Mouse (Mus musculus) liver, embryonic 15.5 days (tissue): ENCODE data around the gene Ankrd6. TPM values are rescaled to one million over a fixed set of nuclear protein-coding genes. Genes with fewer than 3 reads are reported as not detected.
A peak's percentile ranks its signal among the peaks of the same experiment; 100 is the strongest.

Source experiments
- ATAC-seq: fragments of 200-750 bp; cut with Nextera tagmentation; 2 replicates; pipeline ENCODE4 v1.8.0; 2017; ENCODE audit warnings: moderate number of reproducible peaks, mild to moderate bottlenecking, moderate library complexity; ENCODE audit not compliant: insufficient read depth
- H3K27ac ChIP-seq: fragments of 300-500 bp; sonication (generic); replicated peaks from 2 replicates; pipeline ENCODE4 v1.5.1; 2015; ENCODE audit warnings: mild to moderate bottlenecking, inconsistent platforms
- H3K27me3 ChIP-seq: fragments of 300-500 bp; sonication (generic); 2 replicates; pipeline ENCODE4 v1.6.1; 2015; ENCODE audit warnings: mild to moderate bottlenecking, inconsistent platforms
- H3K36me3 ChIP-seq: fragments of 300-500 bp; sonication (generic); replicated peaks from 2 replicates; pipeline ENCODE4 v1.6.1; 2015; ENCODE audit warnings: moderate library complexity, mild to moderate bottlenecking, inconsistent platforms
- H3K4me1 ChIP-seq: fragments of 300-500 bp; sonication (generic); replicated peaks from 2 replicates; pipeline ENCODE4 v1.6.1; 2015; ENCODE audit warnings: inconsistent platforms
- H3K4me2 ChIP-seq: fragments of 300-500 bp; sonication (generic); 2 replicates; pipeline ENCODE4 v1.6.1; 2015; ENCODE audit warnings: moderate library complexity, mild to moderate bottlenecking, inconsistent platforms
- H3K4me3 ChIP-seq: fragments of 300-500 bp; sonication (generic); replicated peaks from 2 replicates; pipeline ENCODE4 v1.5.1; 2015; ENCODE audit warnings: mild to moderate bottlenecking, inconsistent platforms
- H3K9ac ChIP-seq: fragments of 300-500 bp; sonication (generic); 2 replicates; pipeline ENCODE4 v1.6.1; 2015; ENCODE audit warnings: moderate library complexity, mild to moderate bottlenecking, inconsistent platforms
- H3K9me3 ChIP-seq: fragments of 300-500 bp; sonication (generic); replicated peaks from 2 replicates; pipeline ENCODE4 v1.6.1; 2016; ENCODE audit warnings: inconsistent platforms
- WGBS: fragments of 180-500 bp; shearing (Covaris S2); methylation state at CpG from one replicate; pipeline ENCODE4 v1.1.7; 2015; ENCODE audit warnings: mixed read lengths; ENCODE audit not compliant: insufficient replicate concordance; 5-methylcytosine and 5-hydroxymethylcytosine counted together
- polyA plus RNA-seq: library from polyadenylated mRNA; unstranded; fragments of >200 nt; fragmentation: Nextera tagmentation; extraction: Ambion mirVana; gene quantifications from 2 replicates; pipeline ENCODE4 v1.2.1, GENCODE M21; 2015

Gene Ankrd6
- polyA plus RNA-seq, 1 experiment from 2014 or later: 0.60 TPM

DNA sequence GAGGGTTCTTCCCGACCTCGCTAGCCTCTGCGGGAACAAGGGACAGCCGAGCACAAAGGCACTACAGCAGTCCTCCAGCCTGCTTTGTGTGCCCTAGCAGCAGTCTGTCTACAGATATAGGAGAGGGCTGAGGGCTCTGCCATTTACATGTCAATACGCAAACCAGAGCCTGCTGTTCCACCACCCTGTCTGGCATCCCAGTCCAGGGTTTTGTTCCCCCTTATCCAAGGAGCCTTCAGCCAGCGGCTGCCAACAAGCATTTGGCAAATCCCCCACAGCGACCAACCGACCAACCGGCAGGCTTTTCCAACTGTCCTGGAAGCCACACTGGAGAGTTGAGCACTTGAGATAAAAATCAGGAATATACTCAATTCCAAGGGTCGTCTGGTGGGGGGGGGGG is 27.2 kb downstream of the Ankrd6 start:
- no peak for ATAC-seq
- Histone ChIP-seq H3K27me3 (peaks cover 32% of the 10 kb centered on the region), H3K36me3 (no peaks in the 10 kb centered on the region), H3K9me3 (no peaks in the 10 kb centered on the region), H3K4me2 (no peak overlapping the region), H3K4me1 (no peaks in the 10 kb centered on the region), H3K9ac (no peak overlapping the region), H3K27ac (no peak overlapping the region), H3K4me3 (no peak overlapping the region)
- WGBS: 24% methylated on average over 10 of the region's 10 CpGs

DNA sequence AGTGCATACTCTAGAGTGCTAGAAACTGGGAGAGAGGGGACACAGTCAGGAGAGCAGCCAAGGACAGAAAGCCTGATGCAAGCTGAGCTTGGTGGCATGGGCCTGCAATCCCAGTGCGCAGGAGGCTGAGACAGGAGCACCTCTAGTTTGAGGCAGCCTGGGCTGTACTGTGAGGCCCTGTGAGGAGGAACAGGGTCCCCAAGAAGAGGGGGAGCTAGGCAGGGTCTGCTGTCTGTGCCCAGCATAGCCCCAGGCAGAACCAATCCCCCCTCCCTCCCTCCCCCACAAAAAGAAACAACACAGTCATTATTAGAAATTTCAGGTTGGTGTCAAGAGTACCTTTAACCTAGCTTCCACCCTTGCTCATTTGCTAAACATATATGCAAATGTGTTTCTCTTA is 27.8 kb downstream of the Ankrd6 start:
- H3K4me2 ChIP-seq: no peak overlapping the region
- H3K9me3 ChIP-seq: no peaks in the 10 kb centered on the region
- H3K36me3 ChIP-seq: no peaks in the 10 kb centered on the region
- ATAC-seq: no peak
- H3K27me3 ChIP-seq: peaks cover 32% of the 10 kb centered on the region
- H3K27ac ChIP-seq: no peak overlapping the region
- no peak overlapping the region for H3K4me3 ChIP-seq
- WGBS: 74% methylated on average over 1 of the region's 1 CpGs
- H3K4me1 ChIP-seq: no peaks in the 10 kb centered on the region
- no peak overlapping the region for H3K9ac ChIP-seq

GRCm38 (mm10) chr4:32920863-32921262 is 29.8 kb downstream of the Ankrd6 start:
- Histone ChIP-seq H3K4me1 (peaks cover 18% of the 10 kb centered on the region), H3K36me3 (no peaks in the 10 kb centered on the region), H3K4me3 (no peak overlapping the region), H3K9ac (no peak overlapping the region), H3K9me3 (no peaks in the 10 kb centered on the region), H3K27me3 (peaks cover 32% of the 10 kb centered on the region), H3K27ac (no peak overlapping the region), H3K4me2 (no peak overlapping the region)
- WGBS: 42% methylated on average over 7 of the region's 7 CpGs
- ATAC-seq: no peak

DNA sequence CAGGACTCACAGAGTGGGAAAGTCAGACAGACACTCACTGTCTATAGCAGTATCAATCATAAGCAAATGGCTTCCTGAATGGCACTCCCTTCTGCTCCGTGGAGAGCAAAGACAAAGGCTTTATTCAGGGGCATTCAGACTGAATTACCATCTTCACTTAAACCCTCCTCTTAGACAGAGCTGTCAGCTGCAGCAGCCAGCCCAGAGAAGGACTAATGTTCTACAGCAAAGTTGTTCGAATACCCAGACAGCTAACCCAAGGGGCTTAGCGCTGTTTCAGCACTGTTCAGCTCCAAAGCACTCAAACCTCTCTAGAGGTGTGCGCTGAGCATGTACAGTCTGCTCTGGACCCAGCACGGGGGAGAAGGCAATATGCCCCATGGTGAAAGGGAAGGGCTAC is 32.1 kb downstream of the Ankrd6 start:
- H3K4me2 ChIP-seq: no peak overlapping the region
- H3K9me3 ChIP-seq: no peaks in the 10 kb centered on the region
- peaks cover 23% of the 10 kb centered on the region for H3K27me3 ChIP-seq
- no peaks in the 10 kb centered on the region for H3K36me3 ChIP-seq
- ATAC-seq: no peak
- H3K4me3 ChIP-seq: no peak overlapping the region
- H3K4me1 ChIP-seq: peaks cover 19% of the 10 kb centered on the region
- H3K9ac ChIP-seq: no peak overlapping the region
- no peak overlapping the region for H3K27ac ChIP-seq
- WGBS: 72% methylated on average over 5 of the region's 5 CpGs

DNA sequence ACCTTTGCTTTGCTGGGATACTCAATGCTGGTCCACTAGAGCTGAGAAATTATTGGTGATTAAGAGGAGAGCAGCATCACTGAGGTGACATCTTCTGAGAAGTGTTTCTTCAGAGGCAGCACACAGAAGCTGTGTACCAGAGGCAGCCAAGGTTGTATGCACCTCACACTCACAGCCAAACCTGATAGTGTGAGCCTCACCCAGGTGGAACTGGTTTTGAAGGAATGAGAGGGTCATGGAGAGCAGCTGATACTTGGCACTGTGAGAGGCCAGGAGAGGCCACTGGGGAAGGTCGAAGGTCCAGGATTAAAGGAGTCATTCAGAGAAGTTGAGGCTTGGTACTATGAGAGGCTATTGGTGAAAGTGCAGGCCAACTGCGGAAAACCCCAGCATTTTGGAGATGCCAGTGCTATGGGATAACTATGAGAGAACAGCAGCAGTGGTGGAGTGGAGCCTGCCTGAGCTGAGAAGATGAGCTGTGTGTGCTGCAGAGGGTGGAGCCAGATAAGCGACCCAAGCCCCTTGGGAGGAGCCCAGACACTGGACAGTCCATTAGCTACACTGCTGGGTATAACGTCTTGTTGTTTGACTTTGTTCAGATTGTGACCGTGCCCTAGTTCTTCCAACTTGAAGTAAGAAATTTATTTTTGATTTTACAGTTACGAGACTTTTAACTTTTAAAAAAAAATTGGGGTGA is 33.8 kb downstream of the Ankrd6 start:
- H3K9ac ChIP-seq: no peak overlapping the region
- H3K36me3 ChIP-seq: no peaks in the 10 kb centered on the region
- peak; percentile 83 for ATAC-seq
- H3K27me3 ChIP-seq: peaks cover 8% of the 10 kb centered on the region; the same call in 1 of the 2 replicates
- H3K4me3 ChIP-seq: no peak overlapping the region
- peak overlapping the region; percentile 53; the same call in 1 of the 2 replicates for H3K27ac ChIP-seq
- peak overlapping the region; percentile 32 for H3K4me2 ChIP-seq
- no peaks in the 10 kb centered on the region for H3K9me3 ChIP-seq
- H3K4me1 ChIP-seq: peaks cover 19% of the 10 kb centered on the region
- WGBS: 51% methylated on average over 6 of the region's 6 CpGs

- Histone ChIP-seq H3K9me3 (no peaks in the 10 kb centered on the region), H3K36me3 (no peaks in the 10 kb centered on the region), H3K4me2 (no peak overlapping the region), H3K27ac (no peak overlapping the region), H3K4me3 (no peak overlapping the region), H3K9ac (no peak overlapping the region), H3K4me1 (peaks cover 19% of the 10 kb centered on the region), H3K27me3 (peaks cover 6% of the 10 kb centered on the region; the same call in 1 of the 2 replicates)
- no peak for ATAC-seq
- WGBS: 48% methylated on average over 8 of the region's 8 CpGs
Measured at GRCm38 (mm10) chr4:32915928-32916327, 34.7 kb downstream of the Ankrd6 start.

DNA sequence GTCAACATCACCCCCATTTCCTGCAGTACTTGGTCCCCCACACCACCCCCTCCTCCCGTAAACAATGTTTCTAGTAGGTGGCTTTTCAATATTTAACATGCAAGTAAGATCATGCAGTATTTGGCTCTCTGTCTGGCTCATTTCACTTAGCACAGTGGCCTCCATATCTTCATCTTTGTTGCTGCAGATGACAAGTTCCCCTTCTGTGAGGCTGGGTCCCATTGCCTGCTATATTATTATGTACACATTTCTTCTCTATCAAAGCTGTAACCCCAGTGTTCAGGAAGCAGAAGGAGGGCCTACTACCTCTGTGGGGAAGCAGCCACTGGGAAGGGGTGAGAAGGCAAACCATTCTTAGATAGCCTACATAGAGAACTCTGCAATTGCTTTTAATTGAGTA is 40.6 kb downstream of the Ankrd6 start:
- no peak for ATAC-seq
- 73% methylated on average over 1 of the region's 1 CpGs for WGBS
- Histone ChIP-seq H3K36me3 (no peaks in the 10 kb centered on the region), H3K4me2 (peak overlapping the region; percentile 43; the same call in 1 of the 2 replicates), H3K9ac (no peak overlapping the region), H3K4me1 (peaks cover 29% of the 10 kb centered on the region), H3K9me3 (no peaks in the 10 kb centered on the region), H3K27ac (peak overlapping the region; percentile 60; the same call in 1 of the 2 replicates), H3K4me3 (no peak overlapping the region), H3K27me3 (no peaks in the 10 kb centered on the region)

DNA sequence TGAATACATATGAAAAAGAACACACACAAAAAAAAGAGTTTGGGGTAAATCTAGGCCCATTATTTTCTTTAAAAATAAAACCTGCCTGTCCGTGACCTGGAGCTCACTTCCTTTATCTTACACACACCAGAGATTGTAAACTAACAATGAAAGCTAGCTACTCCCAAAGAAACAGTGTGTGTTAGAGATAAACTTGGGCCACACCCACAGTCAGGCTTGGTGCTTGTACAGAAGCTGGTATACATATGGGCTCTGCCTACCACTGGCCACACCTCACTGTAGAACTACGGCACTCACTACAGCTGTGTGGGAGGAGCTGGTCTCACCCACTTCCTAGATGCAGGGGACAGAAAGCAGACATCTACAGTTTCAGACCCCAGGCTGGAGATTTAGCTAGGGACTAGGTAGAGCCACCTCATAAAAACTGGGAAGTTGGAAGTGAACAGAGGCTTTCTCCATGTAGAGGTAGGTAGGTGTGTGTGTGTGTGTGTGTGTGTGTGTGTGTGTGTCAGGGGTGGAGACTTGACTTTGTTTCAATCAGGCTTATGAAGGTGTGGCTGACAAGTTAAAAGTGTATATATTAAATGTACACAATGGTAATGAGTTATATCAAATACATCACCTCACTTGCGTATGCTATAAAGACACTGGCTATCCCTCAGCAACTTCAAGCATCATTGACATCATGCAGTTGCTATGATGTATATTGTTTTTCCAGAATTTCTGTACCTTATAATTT is 41.2 kb downstream of the Ankrd6 start:
- H3K9ac ChIP-seq: no peak overlapping the region
- H3K9me3 ChIP-seq: no peaks in the 10 kb centered on the region
- no peaks in the 10 kb centered on the region for H3K27me3 ChIP-seq
- H3K27ac ChIP-seq: peak overlapping the region; percentile 60
- peak; percentile 100 for ATAC-seq
- peaks cover 29% of the 10 kb centered on the region for H3K4me1 ChIP-seq
- H3K4me2 ChIP-seq: peak overlapping the region; percentile 43
- no peaks in the 10 kb centered on the region for H3K36me3 ChIP-seq
- 35% methylated on average over 3 of the region's 3 CpGs for WGBS
- H3K4me3 ChIP-seq: no peak overlapping the region

GRCm38 (mm10) chr4:32907631-32908030 is 43.0 kb downstream of the Ankrd6 start:
- no peak for ATAC-seq
- Histone ChIP-seq H3K4me1 (peaks cover 29% of the 10 kb centered on the region), H3K27ac (no peak overlapping the region), H3K4me3 (no peak overlapping the region), H3K9ac (no peak overlapping the region), H3K4me2 (no peak overlapping the region), H3K27me3 (no peaks in the 10 kb centered on the region), H3K36me3 (no peaks in the 10 kb centered on the region), H3K9me3 (no peaks in the 10 kb centered on the region)
- WGBS: 68% methylated on average over 3 of the region's 3 CpGs

DNA sequence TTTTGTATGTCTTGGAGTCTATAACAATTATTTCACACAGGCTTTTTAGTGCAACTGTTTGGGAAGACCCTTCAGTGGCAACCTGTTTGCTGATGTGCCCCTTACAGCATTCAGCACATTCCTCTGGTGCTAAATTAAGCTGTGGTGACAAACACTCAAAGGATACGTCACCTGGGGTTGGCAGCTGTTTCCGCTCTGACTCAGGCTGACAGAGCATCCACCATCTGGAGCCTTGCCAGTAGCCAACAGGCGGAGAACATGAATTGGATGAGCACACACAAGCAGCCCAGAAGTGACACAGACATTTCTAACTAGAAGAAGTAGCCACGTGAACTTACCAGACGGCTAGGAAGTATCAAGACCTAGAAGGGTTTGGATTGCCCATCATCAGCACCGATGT is 44.0 kb downstream of the Ankrd6 start:
- Histone ChIP-seq H3K9ac (no peak overlapping the region), H3K4me1 (peaks cover 29% of the 10 kb centered on the region), H3K36me3 (no peaks in the 10 kb centered on the region), H3K4me3 (no peak overlapping the region), H3K9me3 (no peaks in the 10 kb centered on the region), H3K27me3 (no peaks in the 10 kb centered on the region), H3K4me2 (no peak overlapping the region), H3K27ac (no peak overlapping the region)
- no peak for ATAC-seq
- 74% methylated on average over 6 of the region's 6 CpGs for WGBS

DNA sequence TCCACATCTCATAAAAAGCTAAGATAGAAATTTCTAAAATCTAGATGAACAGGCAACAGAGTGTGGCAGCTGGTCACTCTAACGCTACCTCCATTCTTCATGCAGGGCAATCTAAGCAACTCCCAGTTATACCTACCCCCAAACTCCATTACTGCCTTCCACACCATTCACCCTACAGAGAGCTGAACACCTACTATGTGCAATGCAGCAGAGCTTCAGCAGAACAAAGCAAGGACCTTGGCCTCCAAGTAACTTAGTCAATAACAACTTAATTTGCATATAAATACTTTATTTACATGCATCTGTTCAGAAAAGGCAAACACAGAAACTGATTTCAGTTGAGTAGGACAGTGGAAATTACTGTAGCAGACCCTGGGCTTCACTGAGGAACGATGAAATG is 44.7 kb downstream of the Ankrd6 start:
- Histone ChIP-seq H3K27me3 (no peaks in the 10 kb centered on the region), H3K4me2 (no peak overlapping the region), H3K27ac (no peak overlapping the region), H3K4me1 (peaks cover 29% of the 10 kb centered on the region), H3K36me3 (no peaks in the 10 kb centered on the region), H3K9me3 (no peaks in the 10 kb centered on the region), H3K9ac (no peak overlapping the region), H3K4me3 (no peak overlapping the region)
- ATAC-seq: no peak
- WGBS: 80% methylated on average over 2 of the region's 2 CpGs
